Mouse (Mus musculus) erythroblast, embryonic 14.5 days (primary cell): ENCODE measurements around the gene Krt86. TPM values are rescaled to one million over a fixed set of nuclear protein-coding genes. Genes with fewer than 3 reads are reported as not detected.
"Not testable (repeated sequence)": the region's sequence is repeated elsewhere in the genome, so short reads cannot be mapped to it uniquely, and the experiment has no call there.

ENCODE experiments used
- H3K27me3 ChIP-seq: 2 replicates; pipeline ENCODE4 v1.6.1; 2012; ENCODE audit warnings: inconsistent platforms; ENCODE audit not compliant: control insufficient read depth
- H3K36me3 ChIP-seq: 2 replicates; pipeline ENCODE4 v1.6.1; 2012; ENCODE audit warnings: mild to moderate bottlenecking, inconsistent platforms; ENCODE audit not compliant: control insufficient read depth
- H3K4me1 ChIP-seq: 2 replicates; pipeline ENCODE4 v1.6.1; 2012; ENCODE audit warnings: inconsistent platforms; ENCODE audit not compliant: control insufficient read depth
- H3K4me3 ChIP-seq: replicated peaks from 2 replicates; pipeline ENCODE3; 2012; ENCODE audit warnings: moderate library complexity, mild to moderate bottlenecking, inconsistent platforms
- H3K9me3 ChIP-seq: 2 replicates; pipeline ENCODE4 v1.6.1; 2012; ENCODE audit warnings: low read length, inconsistent platforms, mixed read lengths; ENCODE audit not compliant: control insufficient read depth
- GATA1 ChIP-seq: IDR thresholded peaks from 2 replicates; pipeline ENCODE4 v1.6.1; 2012; ENCODE audit warnings: low read length, inconsistent platforms, mixed read lengths
- TAL1 ChIP-seq: IDR thresholded peaks from 3 replicates; pipeline ENCODE4 v1.6.1; 2012; ENCODE audit warnings: low read length, inconsistent platforms, mixed read lengths
- polyA plus RNA-seq: library from polyadenylated mRNA; stranded (reverse); fragments of >175 nt; gene quantifications from 2 replicates; pipeline ENCODE4 v1.2.3, GENCODE M21; 2012

Gene Krt86
- polyA plus RNA-seq, 1 experiment: not detected

DNA sequence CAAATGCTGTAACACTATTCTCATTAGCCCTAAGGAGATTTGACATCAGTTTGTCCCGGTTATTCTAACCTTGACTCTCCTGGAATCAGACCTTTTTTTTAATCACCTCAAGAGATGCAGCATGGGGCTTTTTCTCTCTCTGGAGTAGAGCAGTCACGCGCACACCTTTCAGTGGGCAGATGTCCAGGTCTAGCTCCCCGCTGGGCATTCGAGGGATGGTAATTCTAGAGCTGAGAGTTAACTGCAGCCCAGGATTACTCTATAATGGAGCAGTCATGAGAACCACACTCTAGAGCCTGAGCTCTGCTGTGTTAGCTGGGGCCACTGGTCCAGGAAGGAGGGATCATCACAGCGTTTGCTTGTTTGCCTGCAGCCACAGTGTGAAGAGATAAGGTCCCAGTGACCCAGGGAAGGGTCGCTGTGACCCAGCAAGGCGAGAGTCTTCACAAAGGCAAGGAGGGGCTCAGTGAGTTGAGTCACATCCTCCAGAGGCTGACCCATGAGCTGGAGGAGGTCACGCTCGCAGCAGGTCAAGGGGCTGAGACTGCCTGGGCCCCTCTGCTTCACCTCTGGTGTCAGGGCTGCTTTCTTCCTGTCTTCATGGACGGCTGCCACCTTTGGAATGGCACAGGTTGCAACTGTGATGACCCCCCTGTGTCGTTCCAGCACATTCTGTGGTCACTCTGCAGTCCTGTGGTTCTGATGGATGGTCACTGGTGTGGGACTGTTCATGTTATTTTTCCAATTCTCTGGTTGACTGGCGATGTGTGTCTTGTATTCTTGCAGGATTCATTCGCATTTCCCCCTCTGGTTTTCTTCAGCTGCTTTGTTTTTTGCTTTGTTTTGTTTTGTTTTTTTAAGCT is 33.8 kb downstream of the Krt86 start:
- TF ChIP-seq TAL1 (no peak), GATA1 (no peak)
- Histone ChIP-seq H3K4me1 (no peaks in the 10 kb centered on the region), H3K27me3 (no peaks in the 10 kb centered on the region), H3K4me3 (no peak overlapping the region), H3K36me3 (no peaks in the 10 kb centered on the region), H3K9me3 (no peaks in the 10 kb centered on the region)

DNA sequence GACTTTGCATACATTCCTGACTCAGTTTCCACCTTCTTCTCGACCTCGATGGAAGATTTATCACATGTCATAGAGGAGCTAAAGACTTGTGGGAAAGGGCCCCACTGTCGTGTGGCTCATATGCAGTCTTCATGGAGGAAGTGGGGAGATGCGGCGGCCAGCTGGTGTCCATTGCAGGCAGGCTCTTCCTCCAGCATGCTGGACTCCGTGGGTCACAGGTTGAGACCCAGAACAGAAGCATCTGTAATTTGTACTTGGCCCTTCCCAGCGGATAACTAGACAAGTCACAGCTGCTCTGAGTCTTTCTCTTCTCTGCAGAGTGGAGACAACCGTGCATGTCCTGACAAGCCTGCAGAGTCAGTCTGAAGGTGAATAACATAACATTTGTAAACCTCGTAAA is 35.0 kb downstream of the Krt86 start:
- no peaks in the 10 kb centered on the region for H3K36me3 ChIP-seq
- H3K27me3 ChIP-seq: no peaks in the 10 kb centered on the region
- no peaks in the 10 kb centered on the region for H3K9me3 ChIP-seq
- no peak overlapping the region for H3K4me3 ChIP-seq
- TF ChIP-seq TAL1: no peak
- TF ChIP-seq GATA1: no peak
- no peaks in the 10 kb centered on the region for H3K4me1 ChIP-seq

DNA sequence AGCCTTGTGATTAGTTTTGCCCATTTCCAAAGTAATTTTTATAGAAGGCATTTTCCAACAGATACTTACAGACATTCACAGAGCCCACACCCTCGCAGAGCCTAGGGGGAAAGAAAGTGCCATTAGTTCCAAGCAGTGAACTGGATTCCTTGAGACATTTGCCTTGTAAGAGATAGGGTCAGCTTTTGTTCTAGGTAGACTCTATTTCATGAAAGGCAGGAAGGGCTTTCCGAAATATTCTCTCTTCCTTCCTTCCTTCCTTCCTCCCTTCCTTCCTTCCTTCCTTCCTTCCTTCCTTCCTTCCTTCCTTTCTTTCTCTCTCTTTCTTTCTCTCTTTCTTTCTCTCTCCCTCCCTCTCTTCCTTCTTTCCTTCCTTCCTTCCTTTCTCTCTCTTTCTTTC is 43.9 kb downstream of the Krt86 start, which contains the start of gene Gm49425:
Gm49425 (minus strand) TSS at position 101 of the 400 bp plus-strand sequence.
- H3K9me3 ChIP-seq, H3K36me3 ChIP-seq, H3K4me3 ChIP-seq, H3K4me1 ChIP-seq, H3K27me3 ChIP-seq: not testable (repeated sequence)

DNA sequence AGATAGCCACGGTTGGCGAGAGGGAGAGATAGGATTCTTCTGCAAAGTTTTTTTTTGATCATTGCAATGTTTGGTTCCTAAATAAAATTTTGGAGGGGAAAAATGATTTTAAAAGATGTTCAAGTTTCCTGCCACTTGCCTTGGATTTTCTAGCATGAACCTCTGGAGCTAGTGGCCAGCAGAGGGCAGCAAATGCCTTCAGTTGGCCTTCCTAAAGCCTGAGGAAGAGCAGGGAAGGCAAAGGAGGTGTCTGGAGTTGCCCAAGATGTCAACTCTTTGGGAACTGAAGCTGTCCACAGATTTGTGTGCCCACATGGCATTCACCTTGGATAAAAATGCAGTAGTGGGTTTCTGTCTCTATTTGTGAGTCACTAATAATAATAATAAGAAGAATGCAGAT is 46.5 kb downstream of the Krt86 start:
- H3K4me3 ChIP-seq: no peak overlapping the region

DNA sequence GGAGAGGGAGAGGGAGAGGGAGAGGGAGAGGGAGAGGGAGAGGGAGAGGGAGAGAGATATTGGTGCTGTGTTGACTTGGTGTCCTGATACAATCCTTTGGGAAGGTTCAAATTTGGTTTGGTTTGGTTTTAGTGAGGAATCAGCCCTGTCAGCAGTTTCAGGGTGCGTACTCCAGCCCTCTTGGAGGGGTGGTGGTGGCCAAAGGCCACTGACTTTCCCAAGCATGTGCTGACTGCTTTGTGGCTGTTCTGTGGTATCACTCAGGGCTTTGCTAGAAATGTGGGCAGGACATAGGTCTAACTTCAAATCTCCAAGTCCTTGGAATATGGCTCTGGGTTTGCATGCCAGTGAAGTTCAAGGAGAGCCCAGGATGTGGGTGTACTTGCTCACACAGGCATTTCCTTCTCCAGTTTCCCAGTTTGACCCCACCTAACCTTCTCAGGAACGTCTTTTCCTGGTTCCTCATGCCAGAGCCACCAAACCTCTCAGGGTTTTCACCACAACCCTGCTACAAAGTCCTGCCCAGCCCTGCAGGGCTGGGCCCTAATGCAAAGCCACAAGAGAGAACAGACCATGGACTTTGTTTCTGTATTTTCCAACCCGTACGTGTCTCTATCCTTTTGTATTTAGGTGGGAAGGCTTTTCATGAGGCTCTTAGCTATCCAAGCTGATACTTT is 49.4 kb downstream of the Krt86 start:
- Histone ChIP-seq H3K4me1 (no peaks in the 10 kb centered on the region), H3K9me3 (no peaks in the 10 kb centered on the region), H3K36me3 (no peaks in the 10 kb centered on the region), H3K4me3 (no peak overlapping the region), H3K27me3 (no peaks in the 10 kb centered on the region)
- TF ChIP-seq TAL1 (no peak), GATA1 (no peak)

More for the DNA sequence above, 46.5 kb downstream of the Krt86 start:
- no peaks in the 10 kb centered on the region for H3K4me1 ChIP-seq
- no peaks in the 10 kb centered on the region for H3K27me3 ChIP-seq
- no peaks in the 10 kb centered on the region for H3K9me3 ChIP-seq
- TF ChIP-seq TAL1: no peak
- TF ChIP-seq GATA1: no peak
- H3K36me3 ChIP-seq: no peaks in the 10 kb centered on the region

Other genes with a start within 250 kb of the Krt86 start
- 0.05 TPM in 1 of 2 replicates, not detected in the other for gene Grasp, start 249.3 kb upstream of the Krt86 start, polyA plus RNA-seq
- gene Nr4a1, start 219.2 kb upstream of the Krt86 start, polyA plus RNA-seq: 0.14 and 0.16 TPM in 2 replicates
- gene Atg101, start 189.2 kb upstream of the Krt86 start, polyA plus RNA-seq: 2.8 and 3.0 TPM in 2 replicates
- gene 6030408B16Rik, start 180.3 kb upstream of the Krt86 start, polyA plus RNA-seq: not detected in 2 replicates
- gene Krt80, start 103.3 kb upstream of the Krt86 start, polyA plus RNA-seq: not detected in 2 replicates
- gene Krt7, start 62.4 kb upstream of the Krt86 start, polyA plus RNA-seq: not detected in 2 replicates
- not detected in 2 replicates for gene Krt87, start 34.7 kb upstream of the Krt86 start, polyA plus RNA-seq
- not detected in 2 replicates for gene Krt88, start 25.7 kb upstream of the Krt86 start, polyA plus RNA-seq
- gene Krt81, start 9.7 kb upstream of the Krt86 start, polyA plus RNA-seq: not detected in 2 replicates
- not detected in 2 replicates for gene Krt83, start 18.0 kb downstream of the Krt86 start, polyA plus RNA-seq
- not detected in 2 replicates for gene Gm49425, start 43.8 kb downstream of the Krt86 start, polyA plus RNA-seq
- not detected in 2 replicates for gene Krt84, start 59.3 kb downstream of the Krt86 start, polyA plus RNA-seq
- gene Krt82, start 77.2 kb downstream of the Krt86 start, polyA plus RNA-seq: not detected in 2 replicates
- gene Krt90, start 89.5 kb downstream of the Krt86 start, polyA plus RNA-seq: not detected in 2 replicates
- not detected in 2 replicates for gene Krt75, start 100.4 kb downstream of the Krt86 start, polyA plus RNA-seq
- not detected in 2 replicates for gene Gm5414, start 154.7 kb downstream of the Krt86 start, polyA plus RNA-seq
- not detected in 2 replicates for gene Gm5478, start 173.9 kb downstream of the Krt86 start, polyA plus RNA-seq
- gene Krt6b, start 206.8 kb downstream of the Krt86 start, polyA plus RNA-seq: not detected in 2 replicates
- not detected in 2 replicates for gene Krt6a, start 220.8 kb downstream of the Krt86 start, polyA plus RNA-seq
- not detected in 2 replicates for gene Krt5, start 239.4 kb downstream of the Krt86 start, polyA plus RNA-seq